Mouse (Mus musculus) lung, adult 18-20 months (tissue): Measurements from ENCODE around the gene Btbd35f27.
"Not testable (repeated sequence)": the region's sequence is repeated elsewhere in the genome, so short reads cannot be mapped to it uniquely, and the experiment has no call there.

Experiments used
- DNase-seq, 2 experiments: peaks; one replicate each; pipeline ENCODE4 v3.0.0; 2022; ENCODE audit warnings: mixed read lengths in 2 of 2

Btbd35f27 gene

GRCm38 (mm10) chrX:4951835-4952234 is at the start of gene Btbd35f27:
TSS of gene Btbd35f27 (plus strand) at chrX:4952135.
- not testable (repeated sequence) for DNase-seq
